In the genomic region with DNA sequence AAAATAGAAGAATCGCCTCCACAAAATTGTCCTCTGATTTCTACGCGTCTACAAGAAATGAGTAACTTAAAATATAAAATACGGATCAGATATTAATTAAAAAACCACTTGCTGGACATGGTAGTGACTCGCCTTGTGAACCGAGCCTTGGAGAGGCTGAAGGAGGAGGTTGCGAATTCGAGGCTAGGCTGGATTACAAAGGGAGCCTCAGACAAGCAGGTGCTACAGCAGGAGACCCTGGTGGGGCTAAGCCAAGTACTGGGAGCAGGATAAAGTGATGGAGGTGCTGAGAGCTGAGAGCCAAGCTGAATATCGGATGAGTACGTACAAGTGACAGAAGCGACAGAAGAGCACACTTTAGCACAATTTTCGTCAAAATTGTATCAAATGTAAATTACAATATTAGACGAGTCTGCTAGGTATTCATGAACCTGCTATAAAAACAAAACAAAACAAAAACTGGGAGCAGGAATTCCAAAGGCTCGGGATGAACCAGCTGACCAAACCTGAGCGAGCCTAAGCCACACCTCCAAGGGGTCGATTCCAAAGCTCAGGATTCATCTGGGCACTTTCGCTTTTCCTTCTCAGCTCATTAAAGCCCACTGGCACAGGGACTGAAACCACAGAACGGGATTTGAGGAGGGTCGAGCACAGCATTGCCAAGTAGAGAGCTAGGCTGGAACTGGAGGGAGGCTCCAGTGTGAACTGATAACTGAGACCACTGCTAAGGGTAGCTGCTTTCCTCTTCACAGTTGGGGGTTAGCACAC, we compare ENCODE assay signal across 8 mouse cellular contexts. TPM values are rescaled to one million over a fixed set of nuclear protein-coding genes. Genes with fewer than 3 reads are reported as not detected.
DNase-seq lines count a peak whose midpoint lies in the region; ATAC-seq and TF ChIP-seq lines count a peak whose summit lies in the region.

A gene (minus strand): TSS at position 434 of the 768 bp plus-strand sequence.

- peak within 1 kb of the TSS; percentile 98 for H3K9ac ChIP-seq in hindbrain, embryonic 13.5 days
- H3K9ac ChIP-seq in midbrain, embryonic 15.5 days = peak within 1 kb of the TSS; percentile 95

- intact Hi-C loops in left cerebral cortex, adult 2 months (cut with DNase I) = loop anchor here (2.0 to 5.0 kb wide), 2 partner anchors 56 to 104 kb away; a partner anchor contains a TSS
- intact Hi-C loops in left cerebral cortex, postnatal 36 days (cut with DNase I) = loop anchor here (5.0 kb wide), 2 partner anchors 41 to 56 kb away; a partner anchor contains a TSS

- peak within 1 kb of the TSS; percentile 96 for H3K4me3 ChIP-seq in left cerebral cortex, adult 2 months
- H3K4me3 ChIP-seq in hindbrain, embryonic 13.5 days = peak within 1 kb of the TSS; percentile 99
- H3K4me3 ChIP-seq in midbrain, embryonic 15.5 days = peak within 1 kb of the TSS; percentile 86

- H3K4me2 ChIP-seq in hindbrain, embryonic 13.5 days = peak within 1 kb of the TSS; percentile 100
- H3K4me2 ChIP-seq in midbrain, embryonic 15.5 days = peak within 1 kb of the TSS; percentile 97

- DNase-seq in left cerebral cortex, adult 2 months (ENCODE audit: extremely low spot score in 1 of 2, low spot score in 2 of 2) = peak in 1 of 2 experiments; percentile 13
- DNase-seq in left cerebral cortex, adult 11 months (ENCODE audit: low spot score) = no peak
- peak; percentile 34 to 59 for DNase-seq in adrenal gland, postnatal 36 days
- no peak for DNase-seq in gastrocnemius, adult 18-20 months (ENCODE audit: low spot score)
- DNase-seq in left cerebral cortex, postnatal 36 days (ENCODE audit: low spot score in 2 of 2) = no peak

- peaks cover 49% of the 10 kb centered on the region for H3K4me1 ChIP-seq in hindbrain, embryonic 13.5 days (replicated peaks)
- H3K4me1 ChIP-seq in midbrain, embryonic 15.5 days = peaks cover 50% of the 10 kb centered on the region

- peaks cover 24% of the 10 kb centered on the region for H3K36me3 ChIP-seq in hindbrain, embryonic 13.5 days
- peaks cover 16% of the 10 kb centered on the region for H3K36me3 ChIP-seq in midbrain, embryonic 15.5 days (replicated peaks)

- 3% methylated on average over 19 of the region's 19 CpGs for WGBS in hindbrain, embryonic 13.5 days
- 2% methylated on average over 19 of the region's 19 CpGs for WGBS in midbrain, embryonic 15.5 days

- peak within 1 kb of the TSS; percentile 99 for H3K27ac ChIP-seq in left cerebral cortex, adult 2 months
- peak within 1 kb of the TSS; percentile 96 for H3K27ac ChIP-seq in hindbrain, embryonic 13.5 days
- H3K27ac ChIP-seq in midbrain, embryonic 15.5 days = peak within 1 kb of the TSS; percentile 96

- H3K9me3 ChIP-seq in hindbrain, embryonic 13.5 days = peaks cover 3% of the 10 kb centered on the region; the same call in 1 of the 2 replicates
- H3K9me3 ChIP-seq in midbrain, embryonic 15.5 days = no peaks in the 10 kb centered on the region

- TF ChIP-seq CTCF in left cerebral cortex, adult 2 months (IDR thresholded peaks at IDR 0.05) = no peak

- ATAC-seq in hindbrain, embryonic 13.5 days (ENCODE audit: low FRiP score) = peak; percentile 55
- peak; percentile 44 for ATAC-seq in midbrain, embryonic 15.5 days (replicated peaks)
- no peak for ATAC-seq in activated CD4-positive, CD25-positive, alpha-beta regulatory T cell, adult 4 months

- H3K27me3 ChIP-seq in hindbrain, embryonic 13.5 days = no peaks in the 10 kb centered on the region
- H3K27me3 ChIP-seq in midbrain, embryonic 15.5 days (replicated peaks) = no peaks in the 10 kb centered on the region

RNA-seq across cellular contexts. Expression of the gene that starts here (rescaled TPM):
- 100 to 1,000 TPM; 148 to 150 TPM for total RNA-seq in left cerebral cortex, adult 2 months (2021)
- 10 to 100 TPM; 65.5 to 70.2 TPM for total RNA-seq in adrenal gland, postnatal 36 days (2021)
- 10 to 100 TPM; 43.4 to 47.5 TPM for total RNA-seq in gastrocnemius, adult 18-20 months (2021)
- 32.1 and 32.7 TPM in 2 replicates for polyA plus RNA-seq in hindbrain, embryonic 13.5 days (2015; fragmentation: Nextera tagmentation; extraction: Ambion mirVana)
- total RNA-seq in left cerebral cortex, postnatal 36 days (2021) = 100 to 1,000 TPM; 135 to 140 TPM
- 44.0 and 48.3 TPM in 2 replicates for polyA plus RNA-seq in midbrain, embryonic 15.5 days (2015; fragmentation: Nextera tagmentation; extraction: Ambion mirVana)
- polyA plus RNA-seq in activated CD4-positive, CD25-positive, alpha-beta regulatory T cell, adult 4 months (2017; shearing (Covaris generic)) = 1 to 10 TPM; 3.2 TPM

Comparison
In these comparisons a context has a peak if more than half of its experiments do, and no peak if none do; other contexts are left out.
1. DNase-seq: peak in adrenal gland, postnatal 36 days (2 of 2); none in left cerebral cortex, adult 11 months (single experiment), gastrocnemius, adult 18-20 months (single experiment) and left cerebral cortex, postnatal 36 days (0 of 2).
2. Peak in every context shown above with its lines, with median percentiles within 50 percentile points of each other: H3K27ac ChIP-seq and H3K4me3 ChIP-seq.